Mouse (Mus musculus): Measurements from ENCODE around the gene Fam107b. TPM values are rescaled to one million over a fixed set of nuclear protein-coding genes. Genes with fewer than 3 reads are reported as not detected.

The Fam107b gene
- polyA plus RNA-seq, 1 experiment from 2014 or later: 39.3 TPM

- no peak for DNase-seq (ENCODE audit: low spot score)
- Histone ChIP-seq H3K36me3 (0 out of 2 replicates have a peak, but pooled peaks cover 2% of the 10 kb centered on the region), H3K4me1 (peaks cover 36% of the 10 kb centered on the region), H3K27me3 (ENCODE audit: low read depth, poor library complexity, severe bottlenecking) (no peaks in the 10 kb centered on the region), H3K27ac (replicated peaks) (no peak overlapping the region), H3K9me3 (replicated peaks) (no peaks in the 10 kb centered on the region), H3K4me3 (no peak overlapping the region)
- 75% methylated on average over 3 of the region's 3 CpGs for WGBS
Observed at GRCm38 (mm10) chr2:3745041-3745440, 174.8 kb downstream of the Fam107b start.

GRCm38 (mm10) chr2:3745910-3746606 lies 175.8 kb downstream of the Fam107b start:
- H3K4me3 ChIP-seq: no peak overlapping the region
- DNase-seq (ENCODE audit: low spot score): no peak
- H3K27ac ChIP-seq (replicated peaks): no peak overlapping the region
- H3K36me3 ChIP-seq: 0 out of 2 replicates have a peak, but pooled peaks cover 2% of the 10 kb centered on the region
- no peaks in the 10 kb centered on the region for H3K9me3 ChIP-seq (replicated peaks)
- 91% methylated on average over 13 of the region's 13 CpGs for WGBS
- H3K4me1 ChIP-seq: peaks cover 36% of the 10 kb centered on the region
- H3K27me3 ChIP-seq (ENCODE audit: low read depth, poor library complexity, severe bottlenecking): no peaks in the 10 kb centered on the region

DNA sequence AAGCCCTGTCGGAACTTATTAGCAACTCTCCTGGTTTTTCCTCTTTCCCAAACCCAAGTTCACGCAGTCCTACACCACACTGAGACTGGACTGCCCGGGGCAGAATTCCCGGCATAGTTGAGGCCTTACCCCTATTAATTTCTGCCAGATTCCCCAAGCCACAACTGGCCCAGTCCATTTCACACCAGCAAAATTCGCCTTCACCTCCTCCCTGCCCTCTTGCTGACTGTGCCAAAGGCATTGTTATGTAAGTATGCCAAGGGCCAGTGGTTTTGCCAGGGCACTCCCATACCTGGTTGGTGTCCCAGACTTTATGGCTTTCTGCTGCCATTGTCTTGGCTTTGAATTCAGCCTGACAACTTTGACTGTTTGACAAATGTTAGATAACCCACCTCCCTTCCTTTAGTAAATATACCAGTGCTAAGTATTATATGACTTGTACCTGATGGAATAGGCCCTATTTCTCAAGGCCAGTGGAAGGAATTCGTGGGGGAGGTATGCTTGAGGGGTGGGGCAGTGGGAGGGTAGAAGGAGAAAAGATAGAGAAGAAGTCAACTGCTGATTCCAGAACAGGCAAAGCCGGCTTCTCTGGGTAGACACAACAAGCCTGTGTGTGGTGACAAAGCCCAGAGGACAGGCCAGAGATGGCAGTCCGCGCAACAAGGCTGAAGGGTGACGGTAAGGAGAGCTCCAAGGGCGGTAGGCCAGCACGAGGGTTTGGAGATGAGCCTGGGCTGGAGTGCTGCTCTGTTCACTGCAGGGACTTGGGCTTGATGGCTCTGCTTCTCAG lies 178.6 kb downstream of the Fam107b start:
- WGBS: 83% methylated on average over 12 of the region's 12 CpGs
- H3K27me3 ChIP-seq (ENCODE audit: low read depth, poor library complexity, severe bottlenecking): no peaks in the 10 kb centered on the region
- H3K36me3 ChIP-seq: no peaks in the 10 kb centered on the region
- H3K9me3 ChIP-seq (replicated peaks): no peaks in the 10 kb centered on the region
- H3K4me1 ChIP-seq: peaks cover 23% of the 10 kb centered on the region
- H3K4me3 ChIP-seq: no peak overlapping the region
- H3K27ac ChIP-seq (replicated peaks): no peak overlapping the region; the same call in 1 of the 2 replicates
- DNase-seq (ENCODE audit: low spot score): no peak

DNA sequence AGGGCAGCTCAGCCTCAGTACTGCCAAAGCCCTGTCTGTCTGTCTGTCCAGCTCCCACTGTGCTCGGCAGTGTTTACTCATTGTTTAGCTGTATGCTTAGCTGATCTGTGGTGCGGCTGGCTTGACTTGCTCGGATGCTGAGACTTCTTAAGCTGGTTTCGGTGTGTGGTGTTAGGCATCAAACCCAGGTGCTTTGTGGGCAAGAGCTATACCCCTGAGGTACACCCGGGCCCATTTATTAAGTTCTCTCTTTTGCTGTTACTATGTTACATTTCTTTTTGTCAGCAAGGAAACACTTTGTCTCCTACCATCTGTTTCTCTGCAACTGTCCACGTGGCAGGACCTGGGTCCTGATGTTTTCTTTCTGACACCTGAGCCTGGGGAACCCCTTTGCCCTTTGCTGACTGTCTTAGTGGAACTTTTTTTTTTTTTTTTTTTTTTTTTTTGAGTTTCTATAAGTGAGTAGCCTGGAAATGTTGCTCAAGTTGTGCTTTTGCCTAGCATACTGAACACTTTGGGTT lies 179.3 kb downstream of the Fam107b start:
- no peak overlapping the region for H3K4me3 ChIP-seq
- no peaks in the 10 kb centered on the region for H3K9me3 ChIP-seq (replicated peaks)
- H3K4me1 ChIP-seq: peaks cover 17% of the 10 kb centered on the region
- no peaks in the 10 kb centered on the region for H3K27me3 ChIP-seq (ENCODE audit: low read depth, poor library complexity, severe bottlenecking)
- 68% methylated on average over 6 of the region's 6 CpGs for WGBS
- no peak for DNase-seq (ENCODE audit: low spot score)
- H3K27ac ChIP-seq (replicated peaks): no peak overlapping the region; the same call in 1 of the 2 replicates
- no peaks in the 10 kb centered on the region for H3K36me3 ChIP-seq

DNA sequence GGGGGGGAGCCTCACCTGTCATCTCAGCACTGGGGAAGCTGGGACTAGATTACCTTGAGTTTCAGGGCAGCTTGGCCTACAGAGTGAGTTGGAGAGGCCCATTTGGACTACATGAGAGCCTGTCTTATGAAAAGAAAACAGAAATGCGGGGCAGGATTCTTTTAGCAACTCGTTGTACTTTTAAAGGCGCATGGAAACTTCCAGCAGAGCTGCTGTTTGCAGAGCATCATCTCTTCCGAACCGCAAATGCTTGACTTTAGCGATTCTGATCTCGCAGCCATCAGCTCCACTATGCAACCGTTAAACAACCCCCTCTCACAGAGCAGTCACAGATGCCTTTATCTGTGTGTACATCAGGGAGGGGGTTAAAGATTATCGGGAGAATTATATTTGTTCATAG lies 179.8 kb downstream of the Fam107b start:
- H3K27me3 ChIP-seq (ENCODE audit: low read depth, poor library complexity, severe bottlenecking): no peaks in the 10 kb centered on the region
- H3K9me3 ChIP-seq (replicated peaks): no peaks in the 10 kb centered on the region
- no peak for DNase-seq (ENCODE audit: low spot score)
- WGBS: 87% methylated on average over 9 of the region's 9 CpGs
- no peak overlapping the region for H3K27ac ChIP-seq (replicated peaks)
- H3K4me1 ChIP-seq: peaks cover 12% of the 10 kb centered on the region
- H3K4me3 ChIP-seq: no peak overlapping the region
- H3K36me3 ChIP-seq: no peaks in the 10 kb centered on the region

DNA sequence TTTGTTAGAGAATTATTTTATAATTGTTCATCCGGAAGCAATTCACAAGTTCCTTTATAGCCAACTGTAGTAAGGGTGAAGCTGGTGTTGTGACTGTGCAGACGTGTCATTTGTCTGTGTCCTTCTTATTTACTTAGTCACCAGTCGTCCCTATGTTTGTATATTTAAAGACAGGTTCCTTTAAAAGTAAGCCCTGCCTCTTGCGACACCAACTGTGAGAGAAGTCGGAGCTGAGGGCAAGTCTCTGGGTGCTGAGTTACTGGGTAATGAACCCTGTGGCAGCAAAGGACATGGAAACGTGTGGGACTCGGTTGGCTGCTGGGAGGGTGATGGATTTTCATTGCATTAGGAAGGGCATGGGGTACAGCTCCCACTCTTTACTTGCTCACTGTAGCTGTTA lies 182.1 kb downstream of the Fam107b start:
- no peaks in the 10 kb centered on the region for H3K9me3 ChIP-seq (replicated peaks)
- no peaks in the 10 kb centered on the region for H3K36me3 ChIP-seq
- H3K27ac ChIP-seq (replicated peaks): no peak overlapping the region
- H3K27me3 ChIP-seq (ENCODE audit: low read depth, poor library complexity, severe bottlenecking): no peaks in the 10 kb centered on the region
- 78% methylated on average over 7 of the region's 7 CpGs for WGBS
- H3K4me1 ChIP-seq: peaks cover 9% of the 10 kb centered on the region
- DNase-seq (ENCODE audit: low spot score): no peak
- H3K4me3 ChIP-seq: no peak overlapping the region

GRCm38 (mm10) chr2:3752893-3753292 lies 182.6 kb downstream of the Fam107b start:
- 89% methylated on average over 5 of the region's 5 CpGs for WGBS
- H3K36me3 ChIP-seq: no peaks in the 10 kb centered on the region
- no peaks in the 10 kb centered on the region for H3K27me3 ChIP-seq (ENCODE audit: low read depth, poor library complexity, severe bottlenecking)
- no peak overlapping the region for H3K4me3 ChIP-seq
- H3K4me1 ChIP-seq: peaks cover 9% of the 10 kb centered on the region
- H3K27ac ChIP-seq (replicated peaks): no peak overlapping the region
- no peak for DNase-seq (ENCODE audit: low spot score)
- no peaks in the 10 kb centered on the region for H3K9me3 ChIP-seq (replicated peaks)

DNA sequence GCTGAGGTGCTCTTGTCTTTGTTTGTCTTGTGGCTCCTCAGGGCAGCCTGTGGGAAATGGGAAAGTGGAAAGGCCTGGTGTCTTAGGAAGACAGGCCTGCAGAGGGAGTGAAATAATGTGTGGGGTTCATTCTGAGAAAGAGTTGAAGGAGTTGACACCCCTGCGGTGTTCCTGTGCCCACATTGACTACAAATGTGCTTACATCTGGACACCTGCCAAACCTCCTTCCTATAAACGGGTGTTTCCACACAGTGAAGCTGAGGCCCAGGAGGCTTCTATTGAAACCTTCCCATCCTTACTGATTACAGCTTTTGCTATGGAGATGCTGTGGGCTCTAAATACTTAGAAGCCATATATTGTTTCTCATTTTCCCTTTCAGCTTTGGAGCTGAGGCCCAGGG lies 183.5 kb downstream of the Fam107b start:
- WGBS: 86% methylated on average over 2 of the region's 2 CpGs
- Histone ChIP-seq H3K27ac (replicated peaks) (no peak overlapping the region), H3K9me3 (replicated peaks) (no peaks in the 10 kb centered on the region), H3K4me3 (no peak overlapping the region), H3K36me3 (no peaks in the 10 kb centered on the region), H3K27me3 (ENCODE audit: low read depth, poor library complexity, severe bottlenecking) (no peaks in the 10 kb centered on the region), H3K4me1 (peaks cover 8% of the 10 kb centered on the region)
- no peak for DNase-seq (ENCODE audit: low spot score)

DNA sequence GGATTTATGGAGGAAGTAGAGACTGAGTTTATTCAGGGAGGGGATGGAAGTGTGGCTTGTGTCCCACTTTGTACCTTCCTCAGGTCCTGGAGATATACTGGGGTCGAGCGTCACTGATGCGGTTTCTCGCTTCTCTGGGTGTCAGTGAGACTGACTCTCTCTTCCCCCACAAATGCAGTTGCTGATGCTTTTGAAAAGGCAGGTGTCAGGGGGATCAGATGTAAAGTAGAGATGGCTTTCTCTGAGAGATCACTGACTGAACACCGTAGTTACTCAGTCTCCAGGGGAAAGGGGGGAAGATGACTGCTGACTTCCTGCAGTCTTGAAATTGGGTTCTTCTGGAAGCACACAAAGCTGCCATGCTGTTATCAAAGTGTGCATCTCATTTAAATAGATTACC lies 185.6 kb downstream of the Fam107b start:
- 87% methylated on average over 5 of the region's 5 CpGs for WGBS
- no peak for DNase-seq (ENCODE audit: low spot score)
- Histone ChIP-seq H3K4me1 (no peaks in the 10 kb centered on the region; the same call in 1 of the 2 replicates), H3K9me3 (replicated peaks) (no peaks in the 10 kb centered on the region), H3K36me3 (no peaks in the 10 kb centered on the region), H3K27ac (replicated peaks) (no peak overlapping the region), H3K27me3 (ENCODE audit: low read depth, poor library complexity, severe bottlenecking) (no peaks in the 10 kb centered on the region), H3K4me3 (no peak overlapping the region)

DNA sequence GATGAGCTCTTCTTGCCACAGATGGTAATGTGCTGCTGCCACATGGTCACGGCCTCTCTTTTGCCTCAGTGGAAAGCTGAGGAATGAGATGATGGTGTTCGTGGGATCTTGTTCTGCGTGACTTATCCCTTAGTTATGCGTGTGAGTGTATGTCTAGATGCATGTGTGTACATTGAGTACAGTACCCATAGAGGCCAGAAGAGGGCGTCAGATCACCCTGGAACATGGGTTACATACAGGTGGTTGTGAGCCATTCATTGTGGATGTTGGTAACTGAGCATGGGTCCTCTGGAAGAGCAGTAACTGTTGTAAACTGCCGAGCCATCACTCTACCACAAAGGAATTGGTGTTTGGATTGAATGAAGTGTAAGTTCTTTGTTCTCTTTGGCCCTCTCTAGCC lies 188.1 kb downstream of the Fam107b start:
- 89% methylated on average over 6 of the region's 6 CpGs for WGBS
- H3K27me3 ChIP-seq (ENCODE audit: low read depth, poor library complexity, severe bottlenecking): no peaks in the 10 kb centered on the region
- no peaks in the 10 kb centered on the region for H3K9me3 ChIP-seq (replicated peaks)
- H3K4me1 ChIP-seq: no peaks in the 10 kb centered on the region; the same call in 1 of the 2 replicates
- DNase-seq (ENCODE audit: low spot score): no peak
- H3K27ac ChIP-seq (replicated peaks): no peak overlapping the region
- H3K4me3 ChIP-seq: no peak overlapping the region
- H3K36me3 ChIP-seq: no peaks in the 10 kb centered on the region

DNA sequence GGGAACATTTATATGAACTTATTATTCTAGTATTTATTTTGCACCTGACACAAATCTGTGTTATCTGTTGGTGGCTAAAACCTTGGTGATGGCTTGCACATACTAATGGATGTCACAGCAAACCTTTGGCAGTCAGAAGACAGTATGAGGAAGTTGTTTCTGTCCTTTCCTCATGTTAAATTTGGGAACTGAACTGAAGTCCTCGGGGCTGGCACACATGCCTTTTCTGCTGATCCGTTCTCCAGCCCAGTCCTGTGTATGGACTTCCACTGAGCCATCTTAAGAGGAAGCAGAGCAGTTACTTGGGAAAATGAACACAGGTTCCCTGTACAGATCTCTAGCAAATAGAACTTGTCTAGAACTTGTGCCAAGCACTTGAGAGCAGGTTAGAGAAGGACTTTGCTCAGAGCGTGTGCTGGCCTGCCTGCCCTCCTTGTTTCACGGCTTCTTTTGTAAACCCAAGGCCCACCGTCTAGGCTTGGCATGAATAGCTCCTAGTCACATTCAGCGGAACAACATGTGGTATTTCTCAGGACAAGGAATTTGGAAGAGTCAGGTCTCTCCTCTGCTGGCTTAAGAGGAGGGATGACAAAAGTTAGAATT lies 190.0 kb downstream of the Fam107b start:
- DNase-seq (ENCODE audit: low spot score): no peak
- no peak overlapping the region for H3K4me3 ChIP-seq
- WGBS: 89% methylated on average over 6 of the region's 6 CpGs
- no peaks in the 10 kb centered on the region for H3K9me3 ChIP-seq (replicated peaks)
- no peaks in the 10 kb centered on the region for H3K4me1 ChIP-seq
- H3K36me3 ChIP-seq: no peaks in the 10 kb centered on the region
- no peaks in the 10 kb centered on the region for H3K27me3 ChIP-seq (ENCODE audit: low read depth, poor library complexity, severe bottlenecking)
- no peak overlapping the region; the same call in 1 of the 2 replicates for H3K27ac ChIP-seq (replicated peaks)

GRCm38 (mm10) chr2:3764136-3764535 lies 193.8 kb downstream of the Fam107b start:
- no peaks in the 10 kb centered on the region for H3K9me3 ChIP-seq (replicated peaks)
- H3K4me3 ChIP-seq: no peak overlapping the region
- 90% methylated on average over 6 of the region's 6 CpGs for WGBS
- H3K27me3 ChIP-seq (ENCODE audit: low read depth, poor library complexity, severe bottlenecking): no peaks in the 10 kb centered on the region
- DNase-seq (ENCODE audit: low spot score): no peak
- H3K36me3 ChIP-seq: no peaks in the 10 kb centered on the region
- H3K27ac ChIP-seq (replicated peaks): no peak overlapping the region
- H3K4me1 ChIP-seq: no peaks in the 10 kb centered on the region
